ENCODE assay signal across 8 mouse cellular contexts in the genomic region with DNA sequence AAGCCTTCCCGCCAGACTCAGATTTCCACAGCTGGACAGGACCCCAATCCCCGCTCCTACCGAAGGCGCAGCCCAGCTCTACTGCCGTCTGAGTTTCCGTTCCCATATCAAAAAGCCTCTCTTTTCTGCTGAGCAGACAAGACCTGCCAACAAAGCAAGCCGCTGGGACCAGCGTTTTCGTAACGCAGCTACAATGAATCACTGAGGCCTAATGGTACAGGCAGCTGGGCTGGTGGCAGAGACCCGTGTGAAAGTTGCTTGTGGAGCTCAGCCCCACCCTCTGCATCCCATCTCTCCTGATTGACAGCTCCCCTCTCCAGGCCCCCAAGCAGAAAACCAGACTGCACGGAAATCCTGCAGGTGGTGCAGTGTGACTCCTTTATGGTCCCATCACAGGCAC. TPM values are rescaled to one million over a fixed set of nuclear protein-coding genes. Genes with fewer than 3 reads are reported as not detected.
A peak's percentile ranks its signal among the peaks of the same experiment; 100 is the strongest.
DNase-seq lines count a peak whose midpoint lies in the region; ATAC-seq and TF ChIP-seq lines count a peak whose summit lies in the region.

No protein-coding gene starts in this region.

- H3K27ac ChIP-seq in lung, embryonic 15.5 days, result peak overlapping the region; percentile 57
- H3K27ac ChIP-seq in forebrain, postnatal 0 days (ENCODE audit: low read depth, low read length), result peak overlapping the region; percentile 35; the same call in 1 of the 2 replicates
- peak overlapping the region; percentile 74 for H3K27ac ChIP-seq in intestine, embryonic 15.5 days
- H3K27ac ChIP-seq in stomach, embryonic 14.5 days (ENCODE audit: low read length), result peak overlapping the region; percentile 53; the same call in 1 of the 2 replicates

- intact Hi-C loops in left cerebral cortex, postnatal 14 days (cut with DNase I), result no loop called here

- no peaks in the 10 kb centered on the region for H3K27me3 ChIP-seq in lung, embryonic 15.5 days
- no peaks in the 10 kb centered on the region for H3K27me3 ChIP-seq in forebrain, postnatal 0 days (ENCODE audit: insufficient read depth, low read length)
- no peaks in the 10 kb centered on the region for H3K27me3 ChIP-seq in intestine, embryonic 15.5 days (replicated peaks)
- no peaks in the 10 kb centered on the region for H3K27me3 ChIP-seq in stomach, embryonic 14.5 days (ENCODE audit: control insufficient read depth, insufficient read depth, low read length)

- ATAC-seq in lung, embryonic 15.5 days (ENCODE audit: borderline replicate concordance, extremely low read depth, low FRiP score, low TSS enrichment), result peak; percentile 27; the same call in 1 of the 2 replicates
- 0 out of 2 replicates have a peak, but pooled peaks have one; percentile 27 for ATAC-seq in forebrain, postnatal 0 days
- peak; percentile 38 for ATAC-seq in intestine, embryonic 15.5 days
- no peak for ATAC-seq in stomach, embryonic 14.5 days (ENCODE audit: insufficient number of reproducible peaks, insufficient read depth, low FRiP score, low read depth)

- no peak overlapping the region for H3K9ac ChIP-seq in lung, embryonic 15.5 days
- H3K9ac ChIP-seq in forebrain, postnatal 0 days, result no peak overlapping the region
- H3K9ac ChIP-seq in intestine, embryonic 15.5 days, result no peak overlapping the region
- H3K9ac ChIP-seq in stomach, embryonic 14.5 days (replicated peaks; ENCODE audit: low read depth, low read length), result no peak overlapping the region

- 0 out of 2 replicates have a peak, but pooled peaks cover 3% of the 10 kb centered on the region for H3K9me3 ChIP-seq in lung, embryonic 15.5 days
- H3K9me3 ChIP-seq in forebrain, postnatal 0 days (ENCODE audit: low read length), result no peaks in the 10 kb centered on the region
- no peaks in the 10 kb centered on the region for H3K9me3 ChIP-seq in intestine, embryonic 15.5 days
- no peaks in the 10 kb centered on the region for H3K9me3 ChIP-seq in stomach, embryonic 14.5 days (ENCODE audit: control insufficient read depth, low read depth, low read length)

- no peak overlapping the region for H3K4me2 ChIP-seq in lung, embryonic 15.5 days
- no peak overlapping the region for H3K4me2 ChIP-seq in forebrain, postnatal 0 days (ENCODE audit: low read depth)
- H3K4me2 ChIP-seq in intestine, embryonic 15.5 days (replicated peaks), result 0 out of 2 replicates have a peak overlapping the region, but pooled peaks have one; percentile 19
- 0 out of 2 replicates have a peak overlapping the region, but pooled peaks have one; percentile 4 for H3K4me2 ChIP-seq in stomach, embryonic 14.5 days (replicated peaks; ENCODE audit: low read depth, low read length)

- H3K4me3 ChIP-seq in lung, embryonic 15.5 days, result no peak overlapping the region
- H3K4me3 ChIP-seq in forebrain, postnatal 0 days (ENCODE audit: low read depth, low read length), result no peak overlapping the region
- H3K4me3 ChIP-seq in intestine, embryonic 15.5 days (replicated peaks), result no peak overlapping the region
- H3K4me3 ChIP-seq in stomach, embryonic 14.5 days (ENCODE audit: low read depth, low read length), result no peak overlapping the region

- TF ChIP-seq CTCF in forebrain, postnatal 0 days (IDR thresholded peaks at IDR 0.05; ENCODE audit: low read depth), result no peak

- H3K36me3 ChIP-seq in lung, embryonic 15.5 days, result no peaks in the 10 kb centered on the region
- H3K36me3 ChIP-seq in forebrain, postnatal 0 days (ENCODE audit: insufficient read depth), result no peaks in the 10 kb centered on the region
- H3K36me3 ChIP-seq in intestine, embryonic 15.5 days, result no peaks in the 10 kb centered on the region
- no peaks in the 10 kb centered on the region for H3K36me3 ChIP-seq in stomach, embryonic 14.5 days (ENCODE audit: control insufficient read depth, insufficient read depth, low read length)

- no peak for DNase-seq in lung, postnatal 14 days
- DNase-seq in forebrain, postnatal 0 days, result peak; percentile 23
- no peak for DNase-seq in left cerebral cortex, postnatal 14 days (ENCODE audit: low spot score in 2 of 2)
- DNase-seq in urinary bladder, postnatal 14 days (ENCODE audit: low spot score), result no peak
- DNase-seq in adrenal gland, postnatal 4 days (ENCODE audit: low spot score in 2 of 2), result no peak

- peaks cover 44% of the 10 kb centered on the region for H3K4me1 ChIP-seq in lung, embryonic 15.5 days
- no peaks in the 10 kb centered on the region for H3K4me1 ChIP-seq in forebrain, postnatal 0 days (ENCODE audit: insufficient read depth)
- H3K4me1 ChIP-seq in intestine, embryonic 15.5 days (replicated peaks), result peaks cover 69% of the 10 kb centered on the region
- H3K4me1 ChIP-seq in stomach, embryonic 14.5 days (ENCODE audit: control insufficient read depth, insufficient read depth, low read length), result peaks cover 40% of the 10 kb centered on the region

- 39% methylated on average over 12 of the region's 12 CpGs for WGBS in lung, embryonic 15.5 days
- WGBS in forebrain, postnatal 0 days, result 34% methylated on average over 12 of the region's 12 CpGs
- WGBS in intestine, embryonic 15.5 days, result 26% methylated on average over 12 of the region's 12 CpGs
- 23% methylated on average over 12 of the region's 12 CpGs for WGBS in stomach, embryonic 14.5 days

RNA-seq across cellular contexts. Expression of a gene that starts 34.0 kb away (rescaled TPM):
- polyA plus RNA-seq in lung, embryonic 15.5 days (2015; fragmentation: Nextera tagmentation; extraction: Ambion mirVana), result 15.6 and 15.7 TPM in 2 replicates
- 7.1 and 7.3 TPM in 2 replicates for total RNA-seq in forebrain, postnatal 0 days (2014; rRNA removed)
- 5.8 and 6.2 TPM in 2 replicates for polyA plus RNA-seq in forebrain, postnatal 0 days (2015; fragmentation: Nextera tagmentation; extraction: Ambion mirVana)
- 17.0 and 18.2 TPM in 2 replicates for polyA plus RNA-seq in intestine, embryonic 15.5 days (2015; fragmentation: Nextera tagmentation; extraction: Ambion mirVana)
- 15.9 and 19.2 TPM in 2 replicates for polyA plus RNA-seq in stomach, embryonic 14.5 days (2014; fragmentation: Nextera tagmentation; extraction: Ambion mirVana)
- 10 to 100 TPM; 17.7 to 19.6 TPM for total RNA-seq in left cerebral cortex, postnatal 14 days (2021)
- 10 to 100 TPM; 36.9 to 42.0 TPM for total RNA-seq in adrenal gland, postnatal 4 days (2021)

Comparison
In these comparisons a context has a peak if more than half of its experiments do, and no peak if none do; other contexts are left out.
1. H3K4me2 ChIP-seq: peak in intestine, embryonic 15.5 days (single experiment) and stomach, embryonic 14.5 days (single experiment); none in lung, embryonic 15.5 days (single experiment) and forebrain, postnatal 0 days (single experiment).
2. Peak in every context shown above with its lines, with median percentiles within 50 percentile points of each other: H3K27ac ChIP-seq.